Mouse (Mus musculus): ENCODE data around the gene Brix1. TPM values are rescaled to one million over a fixed set of nuclear protein-coding genes. Genes with fewer than 3 reads are reported as not detected.
A peak's percentile ranks its signal among the peaks of the same experiment; 100 is the strongest.

Gene Brix1
- polyA plus RNA-seq, 1 experiment = 48.2 TPM

DNA sequence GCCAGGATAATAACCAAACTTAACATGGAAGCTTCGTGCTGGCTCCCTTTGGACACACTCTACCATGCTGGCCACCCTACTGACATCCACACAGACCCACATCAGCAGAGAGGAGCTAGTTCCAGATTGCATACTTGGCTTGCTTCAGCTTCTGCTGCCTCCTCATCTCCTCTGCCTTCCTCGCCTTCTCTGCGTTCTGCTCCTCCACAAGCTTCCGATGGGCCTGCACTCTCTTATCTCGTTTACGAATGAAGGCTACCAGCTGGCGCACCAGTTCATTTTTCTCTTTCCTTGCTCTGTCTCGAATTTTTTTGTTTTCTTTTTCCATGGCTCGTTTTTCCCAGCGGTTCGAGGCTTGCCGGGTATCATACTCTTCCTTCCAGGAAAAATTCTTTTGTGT lies 24.8 kb downstream of the Brix1 start:
- Histone ChIP-seq H3K27me3 (replicated peaks) (no peaks in the 10 kb centered on the region), H3K4me3 (replicated peaks) (peak overlapping the region; percentile 47), H3K36me3 (replicated peaks; ENCODE audit: low read length) (peaks cover 64% of the 10 kb centered on the region), H3K4me1 (peaks cover 30% of the 10 kb centered on the region), H3K9me3 (no peaks in the 10 kb centered on the region)
- TF ChIP-seq FLI1 (IDR thresholded peaks at IDR 0.05; ENCODE audit: low read length) (no peak), GATA1 (IDR thresholded peaks at IDR 0.05; ENCODE audit: borderline replicate concordance, low read length) (no peak)

DNA sequence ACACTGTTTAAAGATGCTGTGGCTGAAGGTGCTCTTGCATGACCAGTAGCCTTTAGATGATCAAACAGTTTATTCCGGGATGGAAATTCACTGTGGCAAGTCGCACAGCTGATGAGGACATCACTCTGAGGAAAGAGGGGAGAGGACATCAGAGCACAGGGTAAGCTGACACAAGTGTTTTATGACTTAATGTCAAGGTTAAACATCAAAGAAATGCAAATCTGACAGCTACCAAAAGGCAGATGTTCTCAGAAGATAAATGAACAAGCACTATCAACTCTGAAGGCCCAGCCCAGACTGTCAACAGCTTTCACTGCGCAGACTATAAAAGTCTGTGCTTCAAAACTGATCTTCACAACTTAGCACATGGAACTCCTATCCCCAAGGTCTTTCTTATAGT lies 38.6 kb downstream of the Brix1 start:
- Histone ChIP-seq H3K9me3 (no peaks in the 10 kb centered on the region), H3K36me3 (replicated peaks; ENCODE audit: low read length) (peaks cover 84% of the 10 kb centered on the region), H3K27me3 (replicated peaks) (no peaks in the 10 kb centered on the region), H3K4me3 (replicated peaks) (no peak overlapping the region), H3K4me1 (no peaks in the 10 kb centered on the region)
- TF ChIP-seq GATA1 (IDR thresholded peaks at IDR 0.05; ENCODE audit: borderline replicate concordance, low read length) = no peak
- TF ChIP-seq FLI1 (IDR thresholded peaks at IDR 0.05; ENCODE audit: low read length) = no peak

DNA sequence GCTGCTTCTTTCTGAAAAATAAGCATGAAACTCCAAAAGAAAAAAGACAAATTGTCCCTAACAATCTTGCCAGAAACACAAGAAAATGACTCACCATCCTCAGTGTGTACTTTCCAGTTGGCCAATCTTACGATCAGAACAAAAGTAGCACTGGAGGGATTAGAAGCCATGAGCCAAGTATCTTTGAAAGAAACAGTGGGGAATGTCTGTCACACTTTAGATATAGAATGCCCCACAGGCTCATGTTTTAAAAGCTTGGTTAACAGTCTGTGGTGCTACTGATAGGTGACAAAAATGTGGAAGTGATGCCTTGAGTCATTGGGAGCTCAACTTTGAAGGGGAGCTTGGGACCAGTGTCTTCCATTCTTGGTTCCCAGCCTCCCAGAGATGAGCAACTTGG lies 43.5 kb downstream of the Brix1 start:
- Histone ChIP-seq H3K9me3 (0 out of 2 replicates have a peak, but pooled peaks cover under 1% of the 10 kb centered on the region), H3K36me3 (replicated peaks; ENCODE audit: low read length) (peaks cover 68% of the 10 kb centered on the region), H3K4me1 (no peaks in the 10 kb centered on the region), H3K27me3 (replicated peaks) (no peaks in the 10 kb centered on the region), H3K4me3 (replicated peaks) (no peak overlapping the region)
- TF ChIP-seq GATA1 (IDR thresholded peaks at IDR 0.05; ENCODE audit: borderline replicate concordance, low read length) = no peak
- no peak for TF ChIP-seq FLI1 (IDR thresholded peaks at IDR 0.05; ENCODE audit: low read length)

DNA sequence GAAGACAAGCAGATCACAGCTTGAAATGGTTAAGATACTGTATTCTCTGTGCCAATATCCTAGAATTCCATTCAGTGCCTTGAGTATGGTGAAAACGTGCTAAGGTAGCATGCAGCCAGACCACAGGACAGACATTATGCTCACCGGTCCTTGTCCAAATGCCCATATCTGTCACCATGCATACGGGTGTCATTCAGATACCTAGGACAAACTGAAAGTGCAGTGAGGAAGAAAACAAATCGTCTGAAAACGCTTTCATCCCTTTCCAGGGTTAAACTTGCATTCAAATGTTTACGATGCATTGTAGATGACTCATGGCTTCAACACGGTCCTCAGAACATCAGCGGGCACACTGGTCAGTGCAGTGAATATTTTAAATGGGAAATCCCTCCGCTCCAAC lies 44.3 kb downstream of the Brix1 start:
- Histone ChIP-seq H3K4me1 (no peaks in the 10 kb centered on the region), H3K27me3 (replicated peaks) (no peaks in the 10 kb centered on the region), H3K9me3 (peaks cover 9% of the 10 kb centered on the region), H3K4me3 (replicated peaks) (no peak overlapping the region), H3K36me3 (replicated peaks; ENCODE audit: low read length) (peaks cover 65% of the 10 kb centered on the region)
- TF ChIP-seq FLI1 (IDR thresholded peaks at IDR 0.05; ENCODE audit: low read length) (no peak), GATA1 (IDR thresholded peaks at IDR 0.05; ENCODE audit: borderline replicate concordance, low read length) (no peak)

DNA sequence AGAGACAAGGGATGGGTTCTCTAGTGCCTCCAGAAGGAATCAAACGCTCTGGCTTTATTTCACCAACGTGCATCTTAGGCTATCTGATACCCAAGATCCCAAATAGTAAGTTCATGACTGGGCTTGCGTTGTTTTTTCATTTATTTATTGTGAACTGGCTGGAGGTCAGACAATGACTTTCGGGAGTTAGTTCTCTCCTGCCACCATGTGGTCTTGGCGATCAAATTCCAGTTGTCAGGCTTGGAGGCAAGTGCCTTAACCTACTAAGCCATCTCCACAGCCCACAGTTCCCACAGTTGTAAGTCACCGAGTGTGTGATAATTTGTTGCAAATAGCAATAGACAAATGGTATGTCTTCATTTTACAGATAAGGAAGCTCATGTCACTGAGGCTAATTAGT lies 45.8 kb downstream of the Brix1 start:
- no peaks in the 10 kb centered on the region for H3K4me1 ChIP-seq
- H3K36me3 ChIP-seq (replicated peaks; ENCODE audit: low read length) = peaks cover 54% of the 10 kb centered on the region
- H3K27me3 ChIP-seq (replicated peaks) = no peaks in the 10 kb centered on the region
- no peak overlapping the region for H3K4me3 ChIP-seq (replicated peaks)
- TF ChIP-seq FLI1 (IDR thresholded peaks at IDR 0.05; ENCODE audit: low read length) (no peak), GATA1 (IDR thresholded peaks at IDR 0.05; ENCODE audit: borderline replicate concordance, low read length) (no peak)
- H3K9me3 ChIP-seq = peaks cover 17% of the 10 kb centered on the region

DNA sequence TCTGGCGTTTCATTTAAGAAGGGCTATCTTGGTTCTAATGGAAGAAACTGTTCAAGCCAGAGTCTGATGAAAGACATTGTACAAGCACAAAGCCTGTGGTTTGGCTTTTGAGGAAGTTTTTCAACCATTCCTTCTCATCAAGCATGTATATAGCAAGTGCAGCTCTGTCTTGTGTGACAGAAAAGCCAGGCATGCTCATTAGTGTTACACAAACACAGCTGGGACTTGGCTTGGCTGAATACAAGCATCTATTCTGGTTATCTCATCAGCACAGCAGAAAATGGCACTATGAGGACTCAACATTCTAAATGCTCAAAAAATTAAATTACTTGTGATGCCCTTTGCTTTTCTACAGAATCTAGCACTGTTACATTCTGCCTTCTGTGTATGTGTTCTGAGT lies 48.9 kb downstream of the Brix1 start:
- H3K4me3 ChIP-seq (replicated peaks) = no peak overlapping the region
- peaks cover 17% of the 10 kb centered on the region for H3K9me3 ChIP-seq
- H3K36me3 ChIP-seq (replicated peaks; ENCODE audit: low read length) = peaks cover 27% of the 10 kb centered on the region
- TF ChIP-seq FLI1 (IDR thresholded peaks at IDR 0.05; ENCODE audit: low read length) = no peak
- TF ChIP-seq GATA1 (IDR thresholded peaks at IDR 0.05; ENCODE audit: borderline replicate concordance, low read length) = no peak
- no peaks in the 10 kb centered on the region for H3K4me1 ChIP-seq
- no peaks in the 10 kb centered on the region for H3K27me3 ChIP-seq (replicated peaks)

DNA sequence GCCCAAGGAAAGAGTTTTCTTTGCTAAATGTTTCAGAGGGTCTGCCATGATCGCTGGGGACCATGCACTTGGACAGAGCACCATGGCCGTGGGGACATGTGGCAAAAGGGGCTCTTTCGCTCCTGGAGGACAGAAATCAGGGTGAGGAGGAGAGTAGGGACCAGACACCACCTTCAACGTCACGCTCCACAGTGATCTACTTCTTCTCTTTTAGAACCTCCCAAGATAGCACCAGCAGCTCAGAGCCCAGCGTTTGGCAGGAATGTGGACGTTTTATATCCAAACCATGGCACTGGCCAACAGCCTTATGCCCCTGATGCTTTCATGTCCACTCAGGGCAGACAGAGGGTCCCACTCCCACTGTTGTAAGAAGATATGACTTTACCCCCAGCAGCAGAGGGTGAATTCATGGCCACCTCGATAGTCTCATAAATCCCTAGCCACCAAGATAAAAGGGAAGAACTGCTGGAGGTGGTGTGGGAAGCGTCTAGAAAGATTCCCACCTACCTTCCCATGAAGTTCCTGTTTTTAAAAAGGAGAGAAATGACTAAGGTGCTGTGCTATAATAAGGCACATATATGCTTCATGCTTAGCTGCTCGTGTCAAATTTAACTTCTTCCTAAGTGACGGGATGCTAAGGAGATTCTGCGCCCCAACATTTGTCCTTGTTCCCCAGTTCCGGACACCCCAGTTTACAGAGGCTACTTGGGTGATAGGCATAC lies 59.0 kb downstream of the Brix1 start:
- Histone ChIP-seq H3K4me3 (replicated peaks) (no peak overlapping the region), H3K9me3 (no peaks in the 10 kb centered on the region), H3K36me3 (replicated peaks; ENCODE audit: low read length) (no peaks in the 10 kb centered on the region), H3K27me3 (replicated peaks) (no peaks in the 10 kb centered on the region), H3K4me1 (no peaks in the 10 kb centered on the region; the same call in 1 of the 2 replicates)
- TF ChIP-seq GATA1 (IDR thresholded peaks at IDR 0.05; ENCODE audit: borderline replicate concordance, low read length) (no peak), FLI1 (IDR thresholded peaks at IDR 0.05; ENCODE audit: low read length) (no peak)

DNA sequence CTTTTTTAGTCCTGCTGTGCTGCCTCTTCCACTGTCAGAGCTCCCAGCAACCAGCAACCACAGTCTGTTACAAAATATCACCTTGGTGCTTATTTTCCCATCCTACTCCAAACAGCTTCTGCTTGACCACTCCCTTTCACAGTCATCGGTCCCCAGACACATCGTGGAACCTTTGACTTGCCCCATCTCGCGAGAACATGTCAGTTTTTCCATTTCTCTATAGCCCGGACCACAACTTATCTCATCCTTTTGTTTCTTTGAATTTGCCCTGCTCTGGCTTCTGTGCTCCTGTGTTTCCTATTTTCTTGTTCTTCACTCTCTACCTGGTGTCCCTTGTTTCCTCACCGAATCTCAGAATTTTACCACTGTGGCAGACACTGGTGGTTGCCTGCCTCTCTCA lies 59.6 kb downstream of the Brix1 start:
- peaks cover 3% of the 10 kb centered on the region; the same call in 1 of the 2 replicates for H3K4me1 ChIP-seq
- H3K4me3 ChIP-seq (replicated peaks) = no peak overlapping the region
- H3K27me3 ChIP-seq (replicated peaks) = no peaks in the 10 kb centered on the region
- TF ChIP-seq FLI1 (IDR thresholded peaks at IDR 0.05; ENCODE audit: low read length) (no peak), GATA1 (IDR thresholded peaks at IDR 0.05; ENCODE audit: borderline replicate concordance, low read length) (no peak)
- no peaks in the 10 kb centered on the region for H3K36me3 ChIP-seq (replicated peaks; ENCODE audit: low read length)
- no peaks in the 10 kb centered on the region for H3K9me3 ChIP-seq

Other genes starting within 250 kb of the Brix1 start
- gene Gm21973, start 160.6 kb downstream of the Brix1 start, polyA plus RNA-seq (2012; ENCODE audit: insufficient read depth, low replicate concordance) = not detected in 2 replicates
- gene Agxt2, start 127.4 kb downstream of the Brix1 start, polyA plus RNA-seq (2012; ENCODE audit: insufficient read depth, low replicate concordance) = not detected in 2 replicates
- 4.1 and 12.6 TPM in 2 replicates for gene Dnajc21, start 15.4 kb downstream of the Brix1 start, polyA plus RNA-seq (2012; ENCODE audit: insufficient read depth, low replicate concordance)
- 1.5 and 5.7 TPM in 2 replicates for gene Rad1, start 71 bp upstream of the Brix1 start, polyA plus RNA-seq (2012; ENCODE audit: insufficient read depth, low replicate concordance)
- not detected in 2 replicates for gene Ttc23l, start 72.7 kb upstream of the Brix1 start, polyA plus RNA-seq (2012; ENCODE audit: insufficient read depth, low replicate concordance)
- 2.1 TPM in 1 of 2 replicates, not detected in the other for gene Rai14, start 228.7 kb upstream of the Brix1 start, polyA plus RNA-seq (2012; ENCODE audit: insufficient read depth, low replicate concordance)